Mouse (Mus musculus): ENCODE results near the gene Aqp5. TPM values are rescaled to one million over a fixed set of nuclear protein-coding genes. Genes with fewer than 3 reads are reported as not detected.

Aqp5 gene
- polyA plus RNA-seq, 1 experiment from 2014 or later = 1.1 TPM

- Histone ChIP-seq H3K27ac (ENCODE audit: low read length) (no peak within 1 kb of the TSS), H3K4me2 (ENCODE audit: low read length) (no peak within 1 kb of the TSS), H3K4me3 (ENCODE audit: low read depth, low read length) (no peak within 1 kb of the TSS), H3K27me3 (ENCODE audit: control insufficient read depth, insufficient read depth, low read depth, low read length) (peaks cover 2% of the 10 kb centered on the region; the same call in 1 of the 2 replicates), H3K9me3 (replicated peaks; ENCODE audit: control insufficient read depth, low read length, poor library complexity, severe bottlenecking) (no peaks in the 10 kb centered on the region), H3K4me1 (ENCODE audit: control insufficient read depth, insufficient read depth, low read length) (peaks cover 20% of the 10 kb centered on the region), H3K36me3 (ENCODE audit: control insufficient read depth, insufficient read depth, low read length) (no peaks in the 10 kb centered on the region), H3K9ac (ENCODE audit: low read depth, low read length) (no peak within 1 kb of the TSS)
- 46% methylated on average over 22 of the region's 22 CpGs for WGBS
- no peak for ATAC-seq
These were observed 10.6 kb downstream of the Aqp5 start, which contains the start of gene Aqp6 for GRCm38 (mm10) chr15:99600986-99601822. Gene Aqp6 (plus strand): TSS chr15:99601400.

- 10% methylated on average over 4 of the region's 5 CpGs for WGBS
- Histone ChIP-seq H3K9ac (ENCODE audit: low read depth, low read length) (no peak overlapping the region), H3K36me3 (ENCODE audit: control insufficient read depth, insufficient read depth, low read length) (no peaks in the 10 kb centered on the region)
These were observed 11.2 kb downstream of the Aqp5 start for GRCm38 (mm10) chr15:99601823-99602120.

GRCm38 (mm10) chr15:99602206-99602820 is 11.7 kb downstream of the Aqp5 start:
- no peaks in the 10 kb centered on the region for H3K36me3 ChIP-seq (ENCODE audit: control insufficient read depth, insufficient read depth, low read length)
- no peak overlapping the region for H3K4me3 ChIP-seq (ENCODE audit: low read depth, low read length)
- H3K27me3 ChIP-seq (ENCODE audit: control insufficient read depth, insufficient read depth, low read depth, low read length) = peaks cover 2% of the 10 kb centered on the region
- H3K4me2 ChIP-seq (ENCODE audit: low read length) = no peak overlapping the region
- no peak overlapping the region for H3K9ac ChIP-seq (ENCODE audit: low read depth, low read length)
- H3K4me1 ChIP-seq (ENCODE audit: control insufficient read depth, insufficient read depth, low read length) = peaks cover 20% of the 10 kb centered on the region
- no peak overlapping the region for H3K27ac ChIP-seq (ENCODE audit: low read length)
- no peaks in the 10 kb centered on the region for H3K9me3 ChIP-seq (replicated peaks; ENCODE audit: control insufficient read depth, low read length, poor library complexity, severe bottlenecking)
- 61% methylated on average over 17 of the region's 17 CpGs for WGBS
- ATAC-seq = no peak

More at GRCm38 (mm10) chr15:99601823-99602120, 11.2 kb downstream of the Aqp5 start:
- Histone ChIP-seq H3K27me3 (ENCODE audit: control insufficient read depth, insufficient read depth, low read depth, low read length) (peaks cover 2% of the 10 kb centered on the region; the same call in 1 of the 2 replicates), H3K4me1 (ENCODE audit: control insufficient read depth, insufficient read depth, low read length) (peaks cover 20% of the 10 kb centered on the region), H3K4me2 (ENCODE audit: low read length) (no peak overlapping the region), H3K27ac (ENCODE audit: low read length) (no peak overlapping the region), H3K9me3 (replicated peaks; ENCODE audit: control insufficient read depth, low read length, poor library complexity, severe bottlenecking) (no peaks in the 10 kb centered on the region), H3K4me3 (ENCODE audit: low read depth, low read length) (no peak overlapping the region)
- ATAC-seq = no peak

GRCm38 (mm10) chr15:99603216-99603615 is 12.6 kb downstream of the Aqp5 start:
- no peak overlapping the region for H3K9ac ChIP-seq (ENCODE audit: low read depth, low read length)
- peaks cover 26% of the 10 kb centered on the region for H3K4me1 ChIP-seq (ENCODE audit: control insufficient read depth, insufficient read depth, low read length)
- H3K27ac ChIP-seq (ENCODE audit: low read length) = no peak overlapping the region
- no peak for ATAC-seq
- no peaks in the 10 kb centered on the region for H3K36me3 ChIP-seq (ENCODE audit: control insufficient read depth, insufficient read depth, low read length)
- H3K27me3 ChIP-seq (ENCODE audit: control insufficient read depth, insufficient read depth, low read depth, low read length) = no peaks in the 10 kb centered on the region; the same call in 1 of the 2 replicates
- 92% methylated on average over 7 of the region's 7 CpGs for WGBS
- H3K4me3 ChIP-seq (ENCODE audit: low read depth, low read length) = no peak overlapping the region
- no peaks in the 10 kb centered on the region for H3K9me3 ChIP-seq (replicated peaks; ENCODE audit: control insufficient read depth, low read length, poor library complexity, severe bottlenecking)
- no peak overlapping the region for H3K4me2 ChIP-seq (ENCODE audit: low read length)

- no peak overlapping the region for H3K9ac ChIP-seq (ENCODE audit: low read depth, low read length)
- H3K4me1 ChIP-seq (ENCODE audit: control insufficient read depth, insufficient read depth, low read length) = peaks cover 16% of the 10 kb centered on the region
- no peak overlapping the region for H3K4me2 ChIP-seq (ENCODE audit: low read length)
- no peak for ATAC-seq
- H3K36me3 ChIP-seq (ENCODE audit: control insufficient read depth, insufficient read depth, low read length) = no peaks in the 10 kb centered on the region
- no peak overlapping the region for H3K27ac ChIP-seq (ENCODE audit: low read length)
- no peak overlapping the region for H3K4me3 ChIP-seq (ENCODE audit: low read depth, low read length)
- H3K9me3 ChIP-seq (replicated peaks; ENCODE audit: control insufficient read depth, low read length, poor library complexity, severe bottlenecking) = no peaks in the 10 kb centered on the region
- no peaks in the 10 kb centered on the region; the same call in 1 of the 2 replicates for H3K27me3 ChIP-seq (ENCODE audit: control insufficient read depth, insufficient read depth, low read depth, low read length)
- 50% methylated on average over 3 of the region's 3 CpGs for WGBS
These were observed 15.0 kb downstream of the Aqp5 start for GRCm38 (mm10) chr15:99605595-99605994.

GRCm38 (mm10) chr15:99606515-99606914 is 15.9 kb downstream of the Aqp5 start:
- Histone ChIP-seq H3K9me3 (replicated peaks; ENCODE audit: control insufficient read depth, low read length, poor library complexity, severe bottlenecking) (no peaks in the 10 kb centered on the region), H3K9ac (ENCODE audit: low read depth, low read length) (no peak overlapping the region), H3K4me3 (ENCODE audit: low read depth, low read length) (no peak overlapping the region), H3K27me3 (ENCODE audit: control insufficient read depth, insufficient read depth, low read depth, low read length) (no peaks in the 10 kb centered on the region; the same call in 1 of the 2 replicates), H3K4me1 (ENCODE audit: control insufficient read depth, insufficient read depth, low read length) (peaks cover 22% of the 10 kb centered on the region), H3K36me3 (ENCODE audit: control insufficient read depth, insufficient read depth, low read length) (no peaks in the 10 kb centered on the region), H3K27ac (ENCODE audit: low read length) (no peak overlapping the region), H3K4me2 (ENCODE audit: low read length) (no peak overlapping the region)
- no peak for ATAC-seq
- WGBS = 39% methylated on average over 5 of the region's 5 CpGs

- Histone ChIP-seq H3K4me1 (ENCODE audit: control insufficient read depth, insufficient read depth, low read length) (peaks cover 20% of the 10 kb centered on the region), H3K4me3 (ENCODE audit: low read depth, low read length) (no peak overlapping the region), H3K9me3 (replicated peaks; ENCODE audit: control insufficient read depth, low read length, poor library complexity, severe bottlenecking) (no peaks in the 10 kb centered on the region), H3K27ac (ENCODE audit: low read length) (no peak overlapping the region), H3K36me3 (ENCODE audit: control insufficient read depth, insufficient read depth, low read length) (no peaks in the 10 kb centered on the region), H3K4me2 (ENCODE audit: low read length) (no peak overlapping the region), H3K27me3 (ENCODE audit: control insufficient read depth, insufficient read depth, low read depth, low read length) (no peaks in the 10 kb centered on the region; the same call in 1 of the 2 replicates), H3K9ac (ENCODE audit: low read depth, low read length) (no peak overlapping the region)
- 12% methylated on average over 10 of the region's 10 CpGs for WGBS
- no peak for ATAC-seq
These were observed 17.0 kb downstream of the Aqp5 start for GRCm38 (mm10) chr15:99607388-99608113.

GRCm38 (mm10) chr15:99608382-99609125 is 18.0 kb downstream of the Aqp5 start:
- no peak overlapping the region for H3K27ac ChIP-seq (ENCODE audit: low read length)
- H3K4me2 ChIP-seq (ENCODE audit: low read length) = no peak overlapping the region
- H3K27me3 ChIP-seq (ENCODE audit: control insufficient read depth, insufficient read depth, low read depth, low read length) = no peaks in the 10 kb centered on the region; the same call in 1 of the 2 replicates
- H3K4me3 ChIP-seq (ENCODE audit: low read depth, low read length) = no peak overlapping the region
- no peak overlapping the region for H3K9ac ChIP-seq (ENCODE audit: low read depth, low read length)
- H3K4me1 ChIP-seq (ENCODE audit: control insufficient read depth, insufficient read depth, low read length) = peaks cover 20% of the 10 kb centered on the region
- ATAC-seq = no peak
- WGBS = 84% methylated on average over 13 of the region's 13 CpGs
- H3K9me3 ChIP-seq (replicated peaks; ENCODE audit: control insufficient read depth, low read length, poor library complexity, severe bottlenecking) = no peaks in the 10 kb centered on the region
- H3K36me3 ChIP-seq (ENCODE audit: control insufficient read depth, insufficient read depth, low read length) = no peaks in the 10 kb centered on the region
